ENCODE assay signal across 13 mouse cellular contexts in genomic region chr9:118053286-118053685, GRCm38 (mm10). TPM values are rescaled to one million over a fixed set of nuclear protein-coding genes. Genes with fewer than 3 reads are reported as not detected.
DNase-seq lines count a peak whose midpoint lies in the region; ATAC-seq and TF ChIP-seq lines count a peak whose summit lies in the region.
"Had no signal": no experiment of that assay in that cellular context is flagged by ENCODE, and none has a peak within 500 bp of the region (broad histone marks: within the 10 kb centered on the region; RNA-seq: fewer than 3 reads in every experiment).

No protein-coding gene starts in this region.

- 0 out of 2 replicates have a peak, but pooled peaks have one; percentile 26 for ATAC-seq in forebrain, embryonic 15.5 days (replicated peaks)
- no peak for ATAC-seq in lung, embryonic 14.5 days (ENCODE audit: insufficient read depth)
- ATAC-seq: intestine, embryonic 15.5 days had no signal

- no peak overlapping the region for H3K9ac ChIP-seq in forebrain, embryonic 15.5 days (replicated peaks)
- no peak overlapping the region for H3K9ac ChIP-seq in lung, embryonic 14.5 days
- H3K9ac ChIP-seq: intestine, embryonic 15.5 days; limb, embryonic 15.5 days had no signal

- peaks cover 40% of the 10 kb centered on the region for H3K36me3 ChIP-seq in forebrain, embryonic 15.5 days
- H3K36me3 ChIP-seq in forebrain, embryonic 10.5 days (replicated peaks) = peaks cover 60% of the 10 kb centered on the region
- peaks cover 49% of the 10 kb centered on the region for H3K36me3 ChIP-seq in lung, embryonic 14.5 days (ENCODE audit: insufficient read depth)
- H3K36me3 ChIP-seq in splenic B cell, adult 2 months (ENCODE audit: control insufficient read depth, insufficient read depth, low read length, poor library complexity, severe bottlenecking) = peaks cover 12% of the 10 kb centered on the region

- H3K4me1 ChIP-seq in forebrain, embryonic 15.5 days = no peaks in the 10 kb centered on the region
- H3K4me1 ChIP-seq in forebrain, embryonic 10.5 days = no peaks in the 10 kb centered on the region
- no peaks in the 10 kb centered on the region for H3K4me1 ChIP-seq in lung, embryonic 14.5 days (ENCODE audit: insufficient read depth)
- H3K4me1 ChIP-seq: intestine, embryonic 15.5 days; limb, embryonic 15.5 days had no signal

- no peak overlapping the region for H3K4me2 ChIP-seq in forebrain, embryonic 15.5 days (replicated peaks)
- H3K4me2 ChIP-seq in lung, embryonic 14.5 days = no peak overlapping the region
- H3K4me2 ChIP-seq: intestine, embryonic 15.5 days; limb, embryonic 15.5 days had no signal

- no peaks in the 10 kb centered on the region for H3K9me3 ChIP-seq in forebrain, embryonic 15.5 days
- no peaks in the 10 kb centered on the region for H3K9me3 ChIP-seq in forebrain, embryonic 10.5 days
- H3K9me3 ChIP-seq in lung, embryonic 14.5 days (ENCODE audit: low read depth, low read length) = no peaks in the 10 kb centered on the region
- H3K9me3 ChIP-seq: intestine, embryonic 15.5 days; limb, embryonic 15.5 days had no signal

- TF ChIP-seq CTCF in lung, embryonic 14.5 days (IDR thresholded peaks at IDR 0.05; ENCODE audit: low read depth) = peak; percentile 68

- WGBS in forebrain, embryonic 15.5 days = 42% methylated on average over 1 of the region's 1 CpGs
- 51% methylated on average over 1 of the region's 1 CpGs for WGBS in forebrain, embryonic 10.5 days
- 29% methylated on average over 1 of the region's 1 CpGs for WGBS in lung, embryonic 14.5 days

- no peak for DNase-seq in forebrain, embryonic 10.5 days (ENCODE audit: extremely low spot score, low spot score)
- peak; percentile 73 for DNase-seq in lung, embryonic 14.5 days
- no peak for DNase-seq in lung, postnatal 25 days (ENCODE audit: low spot score)
- DNase-seq in embryo, embryonic 11.5 days (ENCODE audit: low read depth, low spot score) = peak; percentile 19
- peak; percentile 58 for DNase-seq in splenic B cell, adult 2 months (ENCODE audit: low read depth, low spot score)
- no peak for DNase-seq in adrenal gland, adult (ENCODE audit: inconsistent age in 2 of 2, low spot score in 1 of 2)
- no peak for DNase-seq in spleen, adult 12 weeks (ENCODE audit: low spot score)
- DNase-seq: cerebellum, adult 11-12 months; gastrocnemius, postnatal 10 days; thymus, postnatal 36 days had no signal

- H3K27ac ChIP-seq in forebrain, embryonic 15.5 days (replicated peaks) = no peak overlapping the region
- no peak overlapping the region for H3K27ac ChIP-seq in forebrain, embryonic 10.5 days
- no peak overlapping the region for H3K27ac ChIP-seq in lung, embryonic 14.5 days (ENCODE audit: low read depth)
- H3K27ac ChIP-seq: intestine, embryonic 15.5 days; limb, embryonic 15.5 days had no signal

- no peak overlapping the region for H3K4me3 ChIP-seq in forebrain, embryonic 15.5 days
- H3K4me3 ChIP-seq in forebrain, embryonic 10.5 days = no peak overlapping the region
- H3K4me3 ChIP-seq in lung, embryonic 14.5 days (ENCODE audit: low read depth, low read length) = no peak overlapping the region
- H3K4me3 ChIP-seq: intestine, embryonic 15.5 days; limb, embryonic 15.5 days had no signal

- no peaks in the 10 kb centered on the region for H3K27me3 ChIP-seq in forebrain, embryonic 15.5 days
- no peaks in the 10 kb centered on the region for H3K27me3 ChIP-seq in forebrain, embryonic 10.5 days (ENCODE audit: poor library complexity, severe bottlenecking)
- no peaks in the 10 kb centered on the region for H3K27me3 ChIP-seq in lung, embryonic 14.5 days (ENCODE audit: insufficient read depth, low read length)
- H3K27me3 ChIP-seq in splenic B cell, adult 2 months (ENCODE audit: control insufficient read depth, insufficient read depth, low read length, poor library complexity, severe bottlenecking) = no peaks in the 10 kb centered on the region
- H3K27me3 ChIP-seq: intestine, embryonic 15.5 days; limb, embryonic 15.5 days had no signal

RNA-seq across cellular contexts. Expression of gene Azi2, which starts 13.0 kb away (rescaled TPM):
- 82.4 and 87.4 TPM in 2 replicates for polyA plus RNA-seq in forebrain, embryonic 15.5 days (2015; fragmentation: Nextera tagmentation; extraction: Ambion mirVana)
- polyA plus RNA-seq in forebrain, embryonic 10.5 days (2016; fragmentation: Nextera tagmentation; extraction: Ambion mirVana) = 54.2 and 58.6 TPM in 2 replicates
- 76.8 and 83.3 TPM in 2 replicates for polyA plus RNA-seq in lung, embryonic 14.5 days (2014; fragmentation: Nextera tagmentation; extraction: Ambion mirVana)

Comparison
In these comparisons a context has a peak if more than half of its experiments do, and no peak if none do; other contexts are left out.
1. DNase-seq: peak in lung, embryonic 14.5 days (single experiment), embryo, embryonic 11.5 days (single experiment) and splenic B cell, adult 2 months (single experiment); none in forebrain, embryonic 10.5 days (single experiment), lung, postnatal 25 days (single experiment), adrenal gland, adult (0 of 2) and spleen, adult 12 weeks (single experiment).